Mouse (Mus musculus): ENCODE results near the gene Aifm2. TPM values are rescaled to one million over a fixed set of nuclear protein-coding genes. Genes with fewer than 3 reads are reported as not detected.

Aifm2 gene
- polyA plus RNA-seq (2017; shearing (Covaris generic)), result 2.8 TPM

DNA sequence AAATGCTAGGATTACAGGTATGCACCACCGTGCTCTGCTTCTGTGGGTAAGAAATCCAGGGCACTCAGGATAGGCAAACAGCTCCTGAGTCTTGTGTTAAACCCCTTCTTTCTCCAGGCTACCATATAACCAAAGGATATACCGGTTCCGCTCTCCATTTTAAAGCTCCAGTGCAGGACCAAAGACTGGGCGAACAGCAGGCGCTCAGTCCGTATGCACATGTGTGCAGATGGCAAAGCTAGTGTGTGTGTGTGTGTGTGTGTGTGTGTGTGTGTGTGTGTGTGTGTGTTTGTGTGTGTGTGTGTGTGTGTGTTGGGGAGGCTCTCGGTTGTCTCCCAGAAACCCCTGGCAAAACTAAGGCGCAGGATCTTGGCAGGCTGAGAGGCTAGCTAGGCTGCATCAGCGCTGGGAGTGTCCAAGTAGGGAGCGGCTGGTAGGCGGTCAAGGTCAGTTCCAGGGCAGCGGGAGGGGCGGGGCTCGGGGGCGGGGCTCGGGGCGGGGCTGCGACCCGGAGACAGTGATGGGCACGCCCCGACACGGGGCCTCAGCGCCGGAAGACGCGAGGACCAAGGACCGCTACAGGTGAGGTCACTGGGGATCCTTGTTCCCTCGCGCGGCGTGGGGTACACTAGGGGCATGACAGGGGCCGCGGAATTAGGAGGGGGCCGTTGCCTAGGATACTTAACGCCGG, at the start of gene Aifm2:
Aifm2 (plus strand) TSS at position 493 of the 691 bp plus-strand sequence.

DNA sequence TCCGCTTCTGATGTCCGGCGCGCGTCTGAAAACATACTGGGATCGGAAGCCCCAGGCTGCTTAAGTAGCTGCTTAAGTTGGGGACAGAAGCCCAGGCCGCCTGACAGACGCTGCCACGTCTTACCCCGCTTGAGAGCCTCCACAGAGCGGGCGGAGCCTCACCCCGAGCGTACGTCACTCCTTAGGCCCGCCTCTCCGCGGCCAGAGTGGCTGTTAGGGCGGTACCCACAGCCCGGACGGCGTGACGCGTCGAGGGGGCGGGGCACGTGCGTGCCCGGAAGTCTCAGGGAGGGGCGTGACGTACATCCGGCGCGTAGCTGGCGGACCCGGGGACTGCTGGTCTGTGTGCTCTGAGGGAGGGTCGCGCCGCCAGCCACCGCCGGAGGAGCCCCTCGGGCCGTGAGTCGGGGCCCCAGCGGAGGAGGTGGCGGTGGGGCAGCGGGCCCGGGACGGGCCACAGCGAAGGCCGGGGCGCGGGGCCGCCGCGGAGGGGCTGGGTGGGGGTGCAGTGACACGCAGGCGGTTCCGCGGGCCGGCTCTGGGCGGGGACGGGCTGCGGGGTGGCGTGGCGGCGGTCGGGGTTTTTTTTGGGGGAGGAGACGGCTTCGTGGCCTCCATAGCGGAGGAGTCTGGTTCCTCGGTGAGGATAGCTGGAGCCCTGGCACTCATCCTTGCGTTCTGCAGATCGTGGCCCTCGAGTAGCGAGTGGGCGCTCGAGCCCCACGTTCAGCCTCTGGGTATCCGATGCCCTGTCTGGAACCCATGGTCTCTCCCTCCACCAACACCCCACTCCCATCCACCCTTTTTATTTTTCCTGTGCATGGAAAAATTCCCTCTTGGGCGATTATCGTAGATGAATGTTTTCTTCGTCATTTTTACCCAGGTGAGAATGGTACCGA, 34.8 kb upstream of the Aifm2 start, which contains the start of gene Sar1a:
Sar1a (plus strand) TSS at position 285 of the 899 bp plus-strand sequence.

DNA sequence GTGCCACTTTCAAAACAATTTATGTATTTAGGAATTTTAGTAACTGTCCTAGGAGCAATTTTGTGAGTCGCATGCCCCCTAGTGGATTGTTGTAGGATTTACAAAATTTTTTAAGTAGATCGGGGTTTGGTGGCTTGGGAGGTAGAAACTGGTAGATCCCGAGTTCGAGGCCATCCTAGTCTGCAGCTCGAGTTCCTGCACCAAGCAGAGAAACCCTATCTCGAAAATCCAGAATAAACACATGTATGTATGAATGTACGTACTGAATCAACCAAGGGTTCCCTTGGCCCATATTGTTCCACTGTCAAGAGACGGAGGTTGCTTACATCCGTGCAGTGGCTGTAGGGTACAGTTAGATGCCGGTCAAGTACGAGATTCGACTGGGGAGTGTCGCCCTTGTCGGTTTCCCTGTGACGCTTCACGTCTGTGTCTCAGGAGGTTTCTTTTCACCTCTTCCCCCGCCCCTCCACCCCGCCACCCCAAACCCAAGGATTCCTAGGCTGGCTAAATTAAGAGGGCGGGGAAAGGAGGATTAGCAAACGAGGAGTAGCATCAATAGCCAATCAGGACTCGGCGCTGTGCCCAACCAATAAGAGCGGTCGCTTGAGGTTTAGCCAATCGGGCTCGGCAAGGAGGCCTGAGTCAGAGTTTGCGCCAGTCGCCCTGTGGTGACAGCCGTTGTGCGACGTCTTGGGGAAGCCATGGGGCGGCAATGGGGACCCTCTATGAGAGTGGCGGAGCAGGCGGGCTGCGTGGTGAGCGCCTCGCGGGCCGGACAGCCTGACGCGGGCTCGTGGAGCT, 20.0 kb upstream of the Aifm2 start, which contains the start of gene Tysnd1:
Tysnd1 (plus strand) TSS at position 645 of the 801 bp plus-strand sequence.

DNA sequence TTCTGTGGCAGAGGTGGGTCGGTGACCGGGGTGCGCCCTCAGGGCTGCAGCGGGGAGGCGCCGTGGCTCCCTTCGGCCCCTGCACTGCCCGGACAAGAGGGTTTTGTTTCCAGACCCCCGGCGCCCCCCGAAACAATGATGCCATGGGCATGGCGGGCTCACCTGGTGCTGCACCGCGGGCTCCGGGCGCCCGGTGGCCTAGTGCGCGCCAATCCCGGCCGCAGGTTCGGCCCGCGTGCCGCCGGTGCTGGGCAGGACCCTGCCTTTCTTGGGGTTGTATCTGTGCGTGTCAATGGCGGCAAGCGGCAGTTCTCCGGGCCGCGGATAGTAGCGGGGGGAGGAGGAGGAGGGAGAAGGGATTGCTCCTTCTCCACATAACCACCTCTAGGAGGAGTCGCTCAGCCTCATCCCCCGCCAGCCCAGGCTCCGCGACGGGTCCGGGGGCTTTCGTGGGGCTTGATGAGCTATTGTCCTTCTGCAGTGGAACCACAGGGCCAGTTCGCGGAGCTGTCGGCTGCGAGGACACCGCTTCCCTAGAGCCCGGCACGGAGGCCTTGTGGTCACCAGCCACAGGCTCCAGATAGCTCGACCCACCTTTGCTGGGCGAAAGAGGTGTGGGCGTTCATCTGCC, 68.7 kb downstream of the Aifm2 start, which contains the start of gene H2afy2:
H2afy2 (minus strand) TSS at position 527 of the 631 bp plus-strand sequence.

Other genes with a start within 250 kb of the Aifm2 start
- 8.3 TPM for gene Lrrc20, start 239.5 kb upstream of the Aifm2 start, polyA plus RNA-seq (2017; shearing (Covaris generic))
- not detected for gene Npffr1, start 119.8 kb upstream of the Aifm2 start, polyA plus RNA-seq (2017; shearing (Covaris generic))
- gene Ppa1, start 66.7 kb upstream of the Aifm2 start, polyA plus RNA-seq (2017; shearing (Covaris generic)), result 73.2 TPM
- gene Sar1a, start 35.0 kb upstream of the Aifm2 start, polyA plus RNA-seq (2017; shearing (Covaris generic)), result 145 TPM
- 32.1 TPM for gene Tysnd1, start 19.7 kb upstream of the Aifm2 start, polyA plus RNA-seq (2017; shearing (Covaris generic))
- not detected for gene H2afy2, start 68.9 kb downstream of the Aifm2 start, polyA plus RNA-seq (2017; shearing (Covaris generic))